Mouse (Mus musculus) liver, adult (tissue): ENCODE data around the gene Myh2.

Source experiments
- GATA4 ChIP-seq: IDR thresholded peaks from 2 replicates; pipeline ENCODE4 v1.6.1; 2014; ENCODE audit warnings: mild to moderate bottlenecking, low read length; ENCODE audit not compliant: insufficient replicate concordance

The Myh2 gene

DNA sequence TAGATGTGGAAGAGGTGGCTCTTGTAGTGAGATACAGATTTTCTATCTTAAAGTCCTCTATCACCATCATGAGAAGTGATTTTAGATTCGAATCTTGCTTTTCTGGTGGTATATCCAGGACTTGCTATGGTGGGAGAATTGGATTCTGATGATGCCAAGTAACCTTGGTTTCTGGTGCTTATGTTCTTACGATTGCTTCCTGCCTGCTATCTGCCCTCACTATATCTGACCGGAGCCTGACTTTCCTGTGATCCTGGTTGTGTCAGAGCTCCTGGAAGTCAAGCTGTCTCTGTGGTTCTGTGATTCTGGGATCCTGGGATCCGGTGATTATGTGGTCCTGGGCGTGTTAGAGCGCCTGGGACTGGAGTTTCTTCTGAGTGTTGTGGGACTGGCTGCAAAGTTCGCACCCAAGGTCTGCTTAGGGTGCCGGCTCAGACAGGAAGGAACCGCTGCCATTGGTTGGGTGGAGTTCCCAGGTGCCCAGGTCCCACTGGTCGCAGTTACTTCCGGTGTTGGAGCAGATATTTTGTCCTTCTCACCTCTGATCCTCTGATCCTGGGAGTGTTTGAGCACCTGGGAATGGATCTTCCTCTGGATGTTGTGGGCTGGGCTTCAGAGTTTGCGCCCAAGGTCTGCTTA, 23.4 kb upstream of the Myh2 start:
- no peak for TF ChIP-seq GATA4

DNA sequence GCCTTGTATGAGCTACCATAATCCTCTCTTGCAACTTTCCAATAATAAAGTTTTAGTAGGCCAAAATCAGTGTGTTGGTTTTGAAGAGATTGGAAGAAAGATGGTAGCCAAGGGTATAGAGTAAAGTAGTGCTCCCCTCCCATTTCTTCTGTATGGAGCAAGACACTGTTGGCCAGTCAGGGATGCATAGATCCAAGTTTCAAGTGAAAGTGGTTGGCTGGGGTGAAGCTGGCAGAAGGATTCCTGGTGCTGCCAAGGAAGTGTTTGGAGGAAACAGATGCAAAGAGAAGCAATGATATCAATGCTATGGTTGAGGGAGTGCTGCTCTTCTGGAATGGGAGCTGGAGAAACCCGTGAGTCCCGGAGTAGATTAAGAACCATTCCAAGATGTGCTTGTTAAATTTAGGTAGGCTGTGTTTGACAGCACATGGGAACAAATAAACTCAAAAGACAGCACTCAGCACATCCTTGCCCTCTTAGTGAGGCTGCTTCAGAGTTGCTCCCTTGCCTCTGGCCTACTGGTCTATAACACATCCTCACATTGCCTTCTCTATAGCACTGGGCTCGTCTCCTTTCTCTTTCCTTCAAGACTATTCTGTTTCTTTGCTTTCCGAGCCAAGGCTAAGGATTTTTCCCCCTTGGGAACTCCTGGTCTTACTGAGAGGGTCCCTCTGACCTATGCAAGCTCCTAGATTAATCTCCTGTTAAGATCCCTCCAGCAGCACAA, 22.4 kb upstream of the Myh2 start:
- no peak for TF ChIP-seq GATA4

DNA sequence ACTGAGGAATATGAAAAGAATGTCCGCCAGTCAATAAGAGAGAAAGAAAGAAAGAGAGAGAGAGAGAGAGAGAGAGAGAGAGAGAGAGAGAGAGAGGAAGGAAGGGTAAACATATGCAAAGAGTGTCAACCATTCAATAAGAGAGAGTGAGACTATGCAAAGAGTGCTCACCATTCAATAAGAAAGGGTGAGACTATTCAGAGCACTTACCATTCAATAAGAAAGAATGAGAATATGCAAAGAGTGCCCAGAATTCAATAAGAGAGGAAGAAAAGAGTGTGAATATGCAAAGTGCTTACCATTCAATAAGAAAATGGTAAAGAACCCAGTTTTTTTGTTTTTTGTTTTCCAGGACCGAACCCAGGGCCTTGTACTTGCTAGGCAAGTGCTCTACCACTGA, 20.6 kb upstream of the Myh2 start:
- TF ChIP-seq GATA4 = no peak

DNA sequence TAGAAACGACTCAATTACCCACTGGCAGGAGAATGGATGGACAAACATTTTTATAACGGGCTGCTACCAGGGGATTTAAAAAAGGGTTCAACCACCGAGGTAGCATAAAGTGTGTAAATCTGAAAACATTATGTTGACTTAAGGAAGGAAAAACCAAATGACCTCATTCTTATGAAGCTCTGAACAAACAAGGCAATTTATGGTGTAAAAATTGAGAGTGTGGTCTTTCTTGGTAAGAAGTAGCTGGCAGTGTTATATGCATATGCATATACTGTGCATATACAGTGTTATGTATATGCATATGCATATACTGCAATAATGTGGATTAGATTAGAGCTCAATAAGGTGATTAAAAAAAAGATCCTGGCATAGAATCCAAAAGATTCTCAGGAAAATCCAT, 19.7 kb upstream of the Myh2 start:
- no peak for TF ChIP-seq GATA4

DNA sequence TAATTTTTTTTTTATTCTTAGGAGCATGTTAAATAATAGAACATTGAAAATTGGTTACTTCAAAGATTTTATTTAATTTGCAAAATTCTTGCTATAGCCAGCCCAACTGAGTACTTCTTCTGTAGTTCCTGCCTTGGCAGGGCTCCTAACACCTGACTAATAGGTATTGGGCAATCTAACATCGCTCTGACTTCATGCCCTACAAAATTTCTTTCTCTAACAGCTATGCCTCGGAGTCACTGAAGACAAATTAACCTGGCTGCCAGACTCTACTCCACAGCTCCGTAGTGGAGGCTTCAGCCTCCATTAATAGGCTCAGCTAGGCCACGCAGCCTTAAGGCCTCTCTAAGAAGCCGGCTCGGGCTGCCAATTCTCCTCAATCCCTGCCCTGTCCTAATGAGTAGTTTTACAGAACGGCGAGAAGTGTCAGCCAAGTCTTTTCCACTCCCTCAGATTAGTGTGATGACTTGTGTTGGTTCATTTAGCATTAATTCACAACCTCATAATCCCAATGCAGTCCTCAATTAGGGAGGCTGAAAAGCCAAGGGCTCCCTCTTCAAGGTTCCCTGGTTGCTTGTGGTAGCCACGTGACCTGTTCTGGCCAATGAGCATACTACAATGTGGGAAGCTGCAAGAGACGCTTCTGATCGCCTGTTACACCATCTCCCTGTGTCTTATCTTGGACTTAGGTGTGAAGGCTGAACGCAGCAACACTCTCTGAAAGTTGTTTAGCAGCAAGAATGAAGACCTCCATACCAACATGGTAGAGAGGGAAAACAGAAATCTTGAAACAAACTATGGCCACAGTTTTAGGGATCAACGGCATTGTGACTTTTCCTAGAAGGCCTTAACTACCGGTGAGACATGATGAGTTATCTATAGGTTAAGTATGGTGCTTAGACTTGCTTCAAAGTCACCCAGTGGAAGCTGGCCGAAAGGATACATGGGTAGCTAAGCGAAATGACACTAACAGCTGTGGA, 18.9 kb upstream of the Myh2 start:
- no peak for TF ChIP-seq GATA4

DNA sequence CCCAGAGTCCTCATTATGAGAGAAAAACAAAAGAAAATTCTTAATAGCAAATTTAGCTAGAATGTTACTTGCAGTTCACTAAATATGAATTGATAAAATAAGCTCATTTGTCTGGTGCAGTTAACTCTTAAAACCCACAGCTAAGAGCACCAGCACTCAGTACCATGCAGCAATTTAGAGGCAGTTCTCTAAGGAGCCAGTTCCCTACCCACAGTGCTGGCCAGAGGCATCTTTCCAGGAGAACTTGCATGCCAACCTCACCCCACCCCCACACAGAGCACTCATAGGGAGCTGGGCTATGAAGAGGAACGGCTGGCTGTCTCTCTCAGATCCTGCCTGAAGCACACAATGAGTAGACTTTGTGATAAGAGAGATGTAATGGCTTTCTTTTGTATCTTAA, 17.7 kb upstream of the Myh2 start:
- TF ChIP-seq GATA4 = no peak

DNA sequence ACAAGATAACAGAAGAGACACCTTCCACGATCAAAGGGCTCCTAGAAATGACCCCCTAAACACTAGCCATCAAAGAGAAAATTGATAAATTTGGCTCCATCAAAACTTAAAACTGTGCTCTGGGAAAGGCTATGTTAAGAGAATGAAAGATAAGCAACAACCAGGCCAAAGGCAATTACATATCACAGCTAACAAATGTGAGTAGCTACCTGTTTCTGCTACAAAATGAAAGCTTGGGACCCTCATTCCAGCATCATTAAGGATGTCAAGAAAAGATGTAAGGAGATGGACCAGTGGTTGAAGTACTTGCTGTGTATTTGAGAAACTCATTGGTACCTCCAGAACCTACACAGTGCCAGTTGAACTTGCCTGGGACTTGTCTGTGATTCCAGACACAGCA, 17.0 kb upstream of the Myh2 start:
- TF ChIP-seq GATA4 = no peak

DNA sequence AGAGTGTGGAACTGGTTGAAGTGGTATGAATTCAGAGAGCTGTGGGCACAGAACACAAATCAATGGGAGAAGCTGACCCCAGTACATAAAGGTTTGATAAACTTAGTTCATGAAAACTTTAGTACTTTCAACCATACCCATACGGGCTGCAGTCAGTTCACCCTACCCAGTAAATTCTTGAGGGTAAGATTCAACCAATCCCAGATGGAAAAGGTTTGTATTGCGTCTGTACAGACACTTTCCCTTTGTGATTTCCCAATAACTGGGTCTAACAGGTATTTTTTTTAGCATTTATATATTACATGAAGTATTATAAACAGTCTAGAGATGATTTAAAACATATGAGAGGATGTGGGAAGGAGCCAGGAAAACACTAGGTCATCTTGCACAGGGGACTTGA, 15.2 kb upstream of the Myh2 start:
- TF ChIP-seq GATA4 = no peak

DNA sequence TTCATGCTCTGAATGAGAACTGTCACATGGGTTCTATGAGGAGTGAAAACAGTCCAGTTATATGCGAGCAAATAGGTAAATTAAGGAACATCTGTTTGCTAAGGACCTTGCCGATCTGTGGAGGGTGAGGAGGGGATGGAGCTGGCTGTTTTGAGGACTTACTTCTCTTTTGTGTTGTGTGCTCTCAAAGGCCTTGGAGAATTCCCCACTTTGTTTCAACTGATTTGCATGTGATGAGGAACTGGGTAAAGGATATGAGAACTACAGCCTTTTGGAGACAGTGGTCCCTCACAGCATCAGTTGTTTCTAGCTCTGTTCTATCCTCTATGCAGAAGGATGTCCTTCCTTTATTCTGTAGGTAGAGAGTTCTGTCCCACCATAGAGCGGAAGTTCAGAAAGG, 10.7 kb upstream of the Myh2 start:
- TF ChIP-seq GATA4 = no peak

DNA sequence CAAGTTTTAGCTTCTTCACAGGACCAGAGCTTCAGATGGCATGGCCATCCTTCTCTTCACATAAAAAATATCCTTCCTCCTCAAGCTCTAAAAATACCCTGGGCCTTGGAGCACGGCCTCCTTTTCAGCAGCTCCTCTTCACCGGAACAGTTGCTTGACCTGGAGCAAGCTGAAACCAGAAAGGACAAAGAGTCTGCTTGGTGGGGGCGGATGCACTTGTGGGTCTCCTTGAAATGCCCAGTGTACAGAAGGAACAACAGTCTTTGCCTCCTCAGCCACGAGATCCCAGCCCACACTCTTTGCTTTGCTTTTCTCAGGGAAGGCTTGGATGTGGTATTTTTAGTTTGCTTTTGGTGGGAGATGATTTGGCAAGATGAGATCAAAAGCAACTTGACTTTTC, 7.1 kb upstream of the Myh2 start:
- TF ChIP-seq GATA4 = no peak

DNA sequence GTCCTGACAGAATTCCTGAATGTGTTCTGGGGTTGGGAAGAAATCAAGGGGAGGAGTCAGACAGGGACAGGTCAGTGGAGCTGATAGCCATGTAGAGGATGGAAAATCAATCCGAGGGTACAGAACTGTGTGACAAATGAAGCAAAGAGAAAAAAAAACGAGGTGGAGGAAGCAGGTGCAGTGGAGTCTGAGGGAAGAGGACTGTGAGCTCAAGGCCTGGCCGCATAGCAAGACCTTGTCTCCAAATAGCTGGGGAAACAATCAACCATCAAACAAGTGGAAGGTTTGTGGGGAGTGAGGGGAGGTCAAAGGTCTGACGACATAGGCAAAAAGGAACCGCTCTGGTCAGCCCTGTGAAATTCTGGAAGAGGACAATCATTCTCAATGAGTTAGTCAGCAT, 6.0 kb upstream of the Myh2 start:
- no peak for TF ChIP-seq GATA4

DNA sequence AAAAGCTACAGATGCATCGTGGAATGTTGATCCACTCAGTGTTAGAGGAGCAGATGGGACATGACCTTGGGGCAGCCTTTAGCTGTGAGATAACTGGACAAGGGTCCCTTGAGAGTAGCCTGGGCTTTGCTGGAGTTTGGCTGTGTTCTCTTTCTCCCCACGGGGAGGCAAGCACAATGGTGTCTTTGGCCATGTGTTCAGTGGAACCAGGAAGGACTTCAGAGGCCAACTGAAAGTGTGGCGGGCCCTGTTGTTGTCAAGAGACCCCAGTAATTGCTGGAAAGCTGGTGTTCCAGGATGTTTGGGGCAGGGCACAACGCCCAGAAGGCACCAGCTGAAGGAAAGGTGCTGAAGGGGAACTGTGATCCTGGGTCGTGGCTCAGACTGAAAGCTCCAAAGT, 1.5 kb upstream of the Myh2 start:
- no peak for TF ChIP-seq GATA4

DNA sequence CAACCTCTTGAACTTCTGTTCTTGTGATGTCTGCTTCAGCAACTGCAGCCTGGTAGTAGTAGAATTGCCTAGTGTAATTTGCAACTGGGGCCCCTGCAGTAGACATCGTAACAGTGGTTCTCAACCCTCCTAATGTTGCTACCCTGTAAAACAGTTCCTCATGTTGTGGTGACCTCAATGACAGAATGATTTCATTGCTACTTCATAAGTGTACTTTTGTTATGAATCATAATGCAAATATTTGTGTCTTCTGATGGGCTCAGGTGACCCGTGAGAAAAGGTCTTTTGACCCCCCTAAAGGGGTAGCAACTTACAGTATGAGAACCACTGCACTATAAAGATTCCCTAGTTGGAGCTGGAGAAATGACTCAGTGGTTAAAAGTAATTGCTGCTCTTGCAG, 1.6 kb downstream of the Myh2 start:
- TF ChIP-seq GATA4 = no peak

DNA sequence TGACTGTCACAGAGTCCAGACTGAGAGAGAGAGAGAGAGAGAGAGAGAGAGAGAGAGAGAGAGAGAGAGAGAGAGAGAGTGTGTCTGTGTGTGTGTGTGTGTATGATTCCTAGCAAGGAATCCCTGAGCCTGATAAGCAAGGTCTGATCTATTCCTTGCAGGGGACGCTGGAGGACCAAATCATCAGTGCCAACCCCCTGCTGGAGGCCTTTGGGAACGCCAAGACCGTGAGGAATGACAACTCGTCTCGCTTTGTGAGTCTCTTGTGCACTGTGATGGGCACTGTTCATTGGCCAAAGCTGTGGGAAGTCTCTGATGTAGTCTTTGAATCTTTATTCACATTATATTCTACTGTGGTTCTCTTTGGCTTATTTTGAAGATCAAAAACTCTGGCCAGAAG, 5.5 kb downstream of the Myh2 start:
- no peak for TF ChIP-seq GATA4

DNA sequence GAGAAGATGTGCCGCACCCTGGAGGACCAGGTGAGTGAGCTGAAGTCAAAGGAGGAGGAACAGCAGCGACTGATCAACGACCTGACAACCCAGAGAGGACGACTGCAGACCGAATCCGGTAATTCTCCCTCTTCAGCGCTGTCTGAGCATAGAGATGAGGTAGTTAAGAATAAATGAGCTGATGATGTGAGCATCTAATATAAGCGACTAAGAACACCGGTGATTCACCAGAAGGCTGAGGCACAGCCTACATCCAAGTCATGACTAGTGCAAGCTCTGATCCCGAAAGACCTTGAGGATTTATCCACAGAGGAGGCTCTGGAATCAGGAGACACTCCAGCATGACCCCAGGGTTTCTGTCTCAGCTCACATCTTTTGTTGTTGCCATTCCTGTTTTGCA, 19.5 kb downstream of the Myh2 start:
- TF ChIP-seq GATA4 = no peak

DNA sequence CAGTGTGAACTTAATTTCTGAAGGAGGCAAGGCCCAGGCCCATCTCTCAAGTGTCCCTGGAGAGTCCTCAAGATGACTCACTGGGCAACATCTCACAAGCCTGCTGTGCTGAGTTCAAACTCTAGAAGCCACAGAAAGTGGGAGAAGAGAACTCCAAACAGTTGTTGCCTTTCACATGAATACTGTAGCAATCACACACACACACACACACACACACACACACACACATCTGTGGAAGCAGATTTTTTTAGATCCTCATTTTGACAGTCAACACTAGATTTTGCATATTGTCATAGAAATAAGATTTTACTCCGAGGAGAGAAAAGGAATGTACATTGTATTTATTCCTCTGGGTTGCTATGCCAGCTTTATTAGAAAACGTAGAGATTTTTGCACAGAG, 20.0 kb downstream of the Myh2 start:
- TF ChIP-seq GATA4 = no peak
